Mouse (Mus musculus) layer of hippocampus, postnatal 36 days (tissue): ENCODE results near the gene Ext2. TPM values are rescaled to one million over a fixed set of nuclear protein-coding genes. Genes with fewer than 3 reads are reported as not detected.

Experiments used
- DNase-seq, 2 experiments: peaks; one replicate each; pipeline ENCODE4 v3.0.0; 2022
- total RNA-seq, 2 experiments: library from RNA; stranded (reverse); gene quantifications; 2 replicates each; pipeline ENCODE4 v1.2.3; 2021

The Ext2 gene
- total RNA-seq, 2 experiments from 2014 or later = 49.6 to 55.9 TPM

- DNase-seq = no peak
Measured at GRCm38 (mm10) chr2:93666146-93666858, 156.1 kb downstream of the Ext2 start.

GRCm38 (mm10) chr2:93665472-93665871 is 156.9 kb downstream of the Ext2 start:
- no peak for DNase-seq

- DNase-seq = no peak
Measured at GRCm38 (mm10) chr2:93662240-93662865, 160.0 kb downstream of the Ext2 start.

GRCm38 (mm10) chr2:93661096-93661495 is 161.3 kb downstream of the Ext2 start:
- no peak for DNase-seq

- no peak for DNase-seq
Measured at GRCm38 (mm10) chr2:93659705-93660308, 162.6 kb downstream of the Ext2 start.

GRCm38 (mm10) chr2:93659004-93659403 is 163.4 kb downstream of the Ext2 start:
- DNase-seq = peak in 1 of 2 experiments; percentile 30

GRCm38 (mm10) chr2:93654336-93655055 is 167.9 kb downstream of the Ext2 start:
- no peak for DNase-seq

GRCm38 (mm10) chr2:93649243-93649870 is 173.0 kb downstream of the Ext2 start:
- DNase-seq = no peak

GRCm38 (mm10) chr2:93647924-93648575 is 174.3 kb downstream of the Ext2 start:
- DNase-seq = no peak

- no peak for DNase-seq
Measured at GRCm38 (mm10) chr2:93647051-93647923, 175.1 kb downstream of the Ext2 start.

- DNase-seq = no peak
Measured at GRCm38 (mm10) chr2:93645626-93646320, 176.6 kb downstream of the Ext2 start.

- DNase-seq = no peak
Measured at GRCm38 (mm10) chr2:93645197-93645596, 177.2 kb downstream of the Ext2 start.

- DNase-seq = no peak
Measured at GRCm38 (mm10) chr2:93644731-93645130, 177.6 kb downstream of the Ext2 start.

GRCm38 (mm10) chr2:93644234-93644633 is 178.1 kb downstream of the Ext2 start:
- DNase-seq = no peak

- no peak for DNase-seq
Measured at GRCm38 (mm10) chr2:93643403-93643780, 179.0 kb downstream of the Ext2 start.

GRCm38 (mm10) chr2:93634609-93635008 is 187.8 kb downstream of the Ext2 start:
- DNase-seq = no peak

- DNase-seq = no peak
Measured at GRCm38 (mm10) chr2:93624665-93625408, 197.5 kb downstream of the Ext2 start.

GRCm38 (mm10) chr2:93619208-93619849 is 203.0 kb downstream of the Ext2 start:
- no peak for DNase-seq
